Mouse (Mus musculus): Measurements from ENCODE around the gene Dpf3.

DNA sequence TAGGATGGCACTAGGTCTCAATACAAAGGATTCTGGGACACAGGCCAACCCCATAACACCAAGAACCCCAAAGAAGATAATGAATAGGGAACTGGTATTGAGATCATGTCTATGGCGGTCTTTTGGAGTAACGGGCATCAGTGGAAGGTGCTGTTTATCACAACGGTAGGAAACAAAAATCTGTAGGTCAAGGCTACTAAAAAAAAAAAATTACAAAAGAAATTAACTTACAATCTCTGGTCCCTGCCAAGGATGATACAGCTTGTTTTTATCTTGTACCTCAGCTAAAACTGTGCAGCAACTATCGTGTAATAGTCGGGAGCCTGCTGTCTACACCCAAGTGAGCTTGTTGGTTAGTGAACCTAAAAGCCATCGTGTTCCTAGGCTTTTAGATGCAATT, 9.2 kb upstream of the Dpf3 start:
- TF ChIP-seq POLR2AphosphoS2 (IDR thresholded peaks at IDR 0.05; ENCODE audit: insufficient read length, low read depth) (no peak), MAX (IDR thresholded peaks at IDR 0.05; ENCODE audit: low read depth) (no peak), POLR2A (IDR thresholded peaks at IDR 0.05; ENCODE audit: insufficient read length, low read depth) (no peak), TCF3 (IDR thresholded peaks at IDR 0.05; ENCODE audit: insufficient read length, low read depth) (no peak), E2F4 (IDR thresholded peaks at IDR 0.05; ENCODE audit: insufficient read depth) (no peak), CEBPB (IDR thresholded peaks at IDR 0.05; ENCODE audit: insufficient read depth, poor library complexity, severe bottlenecking) (no peak), MYOD1 (IDR thresholded peaks at IDR 0.05; ENCODE audit: control insufficient read depth in 1 of 3, insufficient read length in 2 of 3, low read depth in 2 of 3) (no peak), USF1 (IDR thresholded peaks at IDR 0.05; ENCODE audit: low read depth) (no peak)
